Mouse (Mus musculus) neural tube, embryonic 14.5 days (tissue): ENCODE data around the gene Fhod1. TPM values are rescaled to one million over a fixed set of nuclear protein-coding genes. Genes with fewer than 3 reads are reported as not detected.
A peak's percentile ranks its signal among the peaks of the same experiment; 100 is the strongest.

Experiments used
- ATAC-seq: fragments of 200-750 bp; cut with Nextera tagmentation; 2 replicates; pipeline ENCODE4 v1.8.0; 2017; ENCODE audit warnings: low read depth, mild to moderate bottlenecking, moderate TSS enrichment, moderate library complexity
- H3K27ac ChIP-seq: fragments of 300-500 bp; sonication (generic); 2 replicates; pipeline ENCODE4 v1.5.1; 2014; ENCODE audit warnings: low read depth, mild to moderate bottlenecking, control low read depth, low read length, moderate library complexity, mixed read lengths
- H3K27me3 ChIP-seq: fragments of 300-500 bp; sonication (generic); 2 replicates; pipeline ENCODE4 v1.6.1; 2014; ENCODE audit warnings: low read length; ENCODE audit not compliant: control insufficient read depth, insufficient read depth
- H3K36me3 ChIP-seq: fragments of 300-500 bp; sonication (generic); 2 replicates; pipeline ENCODE4 v1.6.1; 2014; ENCODE audit warnings: low read length, mixed read lengths; ENCODE audit not compliant: control insufficient read depth, insufficient read depth
- H3K4me1 ChIP-seq: fragments of 300-500 bp; sonication (generic); 2 replicates; pipeline ENCODE4 v1.6.1; 2014; ENCODE audit warnings: low read length; ENCODE audit not compliant: control insufficient read depth, insufficient read depth
- H3K4me2 ChIP-seq: fragments of 300-500 bp; sonication (generic); 2 replicates; pipeline ENCODE4 v1.6.1; 2014; ENCODE audit warnings: mild to moderate bottlenecking, low read depth, low read length, control low read depth
- H3K4me3 ChIP-seq: fragments of 300-500 bp; sonication (generic); 2 replicates; pipeline ENCODE4 v1.5.1; 2014; ENCODE audit warnings: low read depth, low read length, control low read depth, mixed read lengths
- H3K9ac ChIP-seq: fragments of 300-500 bp; sonication (generic); replicated peaks from 2 replicates; pipeline ENCODE4 v1.6.1; 2014; ENCODE audit warnings: low read depth, mild to moderate bottlenecking, control low read depth, low read length, mixed read lengths
- H3K9me3 ChIP-seq: fragments of 300-500 bp; sonication (generic); 2 replicates; pipeline ENCODE4 v1.6.1; 2016; ENCODE audit warnings: low read length; ENCODE audit not compliant: control insufficient read depth
- WGBS: fragments of 180-500 bp; shearing (Covaris S2); extraction: QIAGEN DNeasy Blood & Tissue Kit; methylation state at CpG from one replicate; pipeline ENCODE4 v1.1.7; 2014; 5-methylcytosine and 5-hydroxymethylcytosine counted together
- polyA plus RNA-seq: library from polyadenylated mRNA; unstranded; fragments of >200 nt; fragmentation: Nextera tagmentation; extraction: Ambion mirVana; gene quantifications from 2 replicates; pipeline ENCODE4 v1.2.1, GENCODE M21; 2014

Fhod1 gene
- polyA plus RNA-seq, result 0.88 and 0.91 TPM in 2 replicates

- Histone ChIP-seq H3K36me3 (no peaks in the 10 kb centered on the region), H3K27me3 (peaks cover 8% of the 10 kb centered on the region), H3K4me2 (peak within 1 kb of the TSS; percentile 96), H3K9me3 (no peaks in the 10 kb centered on the region), H3K27ac (peak within 1 kb of the TSS; percentile 45; the same call in 1 of the 2 replicates), H3K4me3 (peak within 1 kb of the TSS; percentile 66), H3K9ac (peak within 1 kb of the TSS; percentile 84), H3K4me1 (peaks cover 11% of the 10 kb centered on the region)
- WGBS, result under 1% methylated on average over 52 of the region's 53 CpGs
- ATAC-seq, result peak; percentile 83
Measured at GRCm38 (mm10) chr8:105347428-105348221, at the start of gene Fhod1. TSS of gene Fhod1 (minus strand) at chr8:105347953.

- H3K27ac ChIP-seq, result no peak overlapping the region
- WGBS, result 52% methylated on average over 7 of the region's 7 CpGs
- no peaks in the 10 kb centered on the region for H3K4me1 ChIP-seq
- H3K4me2 ChIP-seq, result no peak overlapping the region
- no peaks in the 10 kb centered on the region for H3K9me3 ChIP-seq
- no peak overlapping the region for H3K4me3 ChIP-seq
- H3K36me3 ChIP-seq, result no peaks in the 10 kb centered on the region
- ATAC-seq, result no peak
- H3K27me3 ChIP-seq, result no peaks in the 10 kb centered on the region
- H3K9ac ChIP-seq, result no peak overlapping the region
Measured at GRCm38 (mm10) chr8:105393915-105394314, 46.2 kb upstream of the Fhod1 start.

GRCm38 (mm10) chr8:105393089-105393787 lies 45.5 kb upstream of the Fhod1 start:
- Histone ChIP-seq H3K4me2 (no peak overlapping the region), H3K4me3 (no peak overlapping the region), H3K36me3 (no peaks in the 10 kb centered on the region), H3K9me3 (no peaks in the 10 kb centered on the region), H3K27ac (no peak overlapping the region), H3K9ac (no peak overlapping the region), H3K27me3 (no peaks in the 10 kb centered on the region), H3K4me1 (no peaks in the 10 kb centered on the region)
- ATAC-seq, result no peak
- WGBS, result 89% methylated on average over 12 of the region's 12 CpGs

GRCm38 (mm10) chr8:105389096-105389495 lies 41.3 kb upstream of the Fhod1 start:
- Histone ChIP-seq H3K9ac (no peak overlapping the region), H3K36me3 (no peaks in the 10 kb centered on the region), H3K4me3 (no peak overlapping the region), H3K4me2 (no peak overlapping the region), H3K27me3 (no peaks in the 10 kb centered on the region), H3K27ac (no peak overlapping the region), H3K9me3 (no peaks in the 10 kb centered on the region), H3K4me1 (no peaks in the 10 kb centered on the region)
- 71% methylated on average over 6 of the region's 6 CpGs for WGBS
- no peak for ATAC-seq

GRCm38 (mm10) chr8:105387151-105387550 lies 39.4 kb upstream of the Fhod1 start:
- no peak for ATAC-seq
- WGBS, result 100% methylated on average over 1 of the region's 1 CpGs
- Histone ChIP-seq H3K4me3 (no peak overlapping the region), H3K4me2 (no peak overlapping the region), H3K9ac (no peak overlapping the region), H3K27me3 (no peaks in the 10 kb centered on the region), H3K36me3 (no peaks in the 10 kb centered on the region), H3K4me1 (no peaks in the 10 kb centered on the region), H3K27ac (no peak overlapping the region), H3K9me3 (no peaks in the 10 kb centered on the region)

GRCm38 (mm10) chr8:105384070-105384469 lies 36.3 kb upstream of the Fhod1 start:
- no peak overlapping the region for H3K9ac ChIP-seq
- WGBS, result 93% methylated on average over 2 of the region's 2 CpGs
- H3K4me1 ChIP-seq, result no peaks in the 10 kb centered on the region
- no peak for ATAC-seq
- no peaks in the 10 kb centered on the region for H3K27me3 ChIP-seq
- no peak overlapping the region for H3K27ac ChIP-seq
- no peaks in the 10 kb centered on the region for H3K9me3 ChIP-seq
- no peak overlapping the region for H3K4me2 ChIP-seq
- no peak overlapping the region for H3K4me3 ChIP-seq
- no peaks in the 10 kb centered on the region for H3K36me3 ChIP-seq

- H3K9me3 ChIP-seq, result no peaks in the 10 kb centered on the region
- H3K27ac ChIP-seq, result no peak overlapping the region
- no peak for ATAC-seq
- no peaks in the 10 kb centered on the region for H3K27me3 ChIP-seq
- H3K4me2 ChIP-seq, result no peak overlapping the region
- no peak overlapping the region for H3K9ac ChIP-seq
- no peaks in the 10 kb centered on the region for H3K36me3 ChIP-seq
- peaks cover 4% of the 10 kb centered on the region; the same call in 1 of the 2 replicates for H3K4me1 ChIP-seq
- H3K4me3 ChIP-seq, result no peak overlapping the region
- WGBS, result 86% methylated on average over 12 of the region's 12 CpGs
Measured at GRCm38 (mm10) chr8:105380308-105380707, 32.6 kb upstream of the Fhod1 start.

GRCm38 (mm10) chr8:105378673-105379072 lies 30.9 kb upstream of the Fhod1 start:
- H3K9me3 ChIP-seq, result no peaks in the 10 kb centered on the region
- H3K4me2 ChIP-seq, result no peak overlapping the region
- no peaks in the 10 kb centered on the region for H3K36me3 ChIP-seq
- WGBS, result 59% methylated on average over 19 of the region's 19 CpGs
- H3K27me3 ChIP-seq, result no peaks in the 10 kb centered on the region
- H3K9ac ChIP-seq, result no peak overlapping the region
- H3K4me1 ChIP-seq, result peaks cover 4% of the 10 kb centered on the region; the same call in 1 of the 2 replicates
- ATAC-seq, result peak; percentile 53; the same call in 1 of the 2 replicates
- no peak overlapping the region for H3K27ac ChIP-seq
- no peak overlapping the region for H3K4me3 ChIP-seq

- no peaks in the 10 kb centered on the region for H3K9me3 ChIP-seq
- WGBS, result 31% methylated on average over 33 of the region's 33 CpGs
- H3K4me3 ChIP-seq, result no peak overlapping the region
- no peaks in the 10 kb centered on the region for H3K27me3 ChIP-seq
- peak; percentile 38; the same call in 1 of the 2 replicates for ATAC-seq
- H3K27ac ChIP-seq, result no peak overlapping the region
- H3K9ac ChIP-seq, result no peak overlapping the region
- H3K4me1 ChIP-seq, result peaks cover 4% of the 10 kb centered on the region; the same call in 1 of the 2 replicates
- no peaks in the 10 kb centered on the region for H3K36me3 ChIP-seq
- H3K4me2 ChIP-seq, result peak overlapping the region; percentile 26; the same call in 1 of the 2 replicates
Measured at GRCm38 (mm10) chr8:105374513-105374966, 26.8 kb upstream of the Fhod1 start.
